Mouse (Mus musculus): Measurements from ENCODE around the gene Gnmt. TPM values are rescaled to one million over a fixed set of nuclear protein-coding genes. Genes with fewer than 3 reads are reported as not detected.
A peak's percentile ranks its signal among the peaks of the same experiment; 100 is the strongest.

Gene Gnmt
- total RNA-seq, 2 experiments from 2014 or later, result 0.90 to 1.2 TPM

- H3K4me3 ChIP-seq, result no peak overlapping the region
- no peak for DNase-seq (ENCODE audit: low spot score in 2 of 2)
- peak overlapping the region; percentile 69; the same call in 1 of the 2 replicates for H3K27ac ChIP-seq
- no peak for TF ChIP-seq CTCF (conservative IDR thresholded peaks at IDR 0.05)
Measured at GRCm38 (mm10) chr17:46758753-46759152, 29.8 kb upstream of the Gnmt start.

- DNase-seq (ENCODE audit: low spot score in 2 of 2), result peak; percentile 98
- Histone ChIP-seq H3K27ac (peak within 1 kb of the TSS; percentile 87), H3K4me3 (peak within 1 kb of the TSS; percentile 85)
- no peak for TF ChIP-seq CTCF (conservative IDR thresholded peaks at IDR 0.05)
Measured at GRCm38 (mm10) chr17:46751794-46752556, 23.0 kb upstream of the Gnmt start, which contains the start of gene Cnpy3. Gene Cnpy3 (minus strand): TSS chr17:46752214.

- peak overlapping the region; percentile 85 for H3K4me3 ChIP-seq
- DNase-seq (ENCODE audit: low spot score in 2 of 2), result peak in 1 of 2 experiments; percentile 42
- TF ChIP-seq CTCF (conservative IDR thresholded peaks at IDR 0.05), result no peak
- H3K27ac ChIP-seq, result peak overlapping the region; percentile 87
Measured at GRCm38 (mm10) chr17:46751056-46751793, 22.3 kb upstream of the Gnmt start.

DNA sequence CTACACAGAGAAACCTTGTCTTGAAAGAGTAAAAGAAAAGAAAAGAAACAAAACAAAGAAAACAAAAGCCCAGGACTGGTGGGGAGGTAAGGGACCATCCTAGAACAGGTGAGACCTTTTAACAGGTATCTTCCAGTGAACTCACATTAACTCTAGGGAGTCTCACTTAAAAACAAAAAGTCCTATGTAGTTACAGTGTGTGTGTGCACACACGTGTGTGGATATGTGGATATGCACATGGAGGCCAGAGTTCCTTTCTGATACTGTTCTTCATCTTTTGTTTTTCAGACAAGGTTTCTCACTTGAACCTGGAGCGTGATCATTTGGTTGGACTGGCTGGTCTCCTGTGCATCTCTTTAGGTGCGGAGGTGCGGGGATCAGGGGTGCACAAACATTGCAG lies 21.6 kb upstream of the Gnmt start:
- DNase-seq (ENCODE audit: low spot score in 2 of 2), result no peak
- no peak for TF ChIP-seq CTCF (conservative IDR thresholded peaks at IDR 0.05)
- Histone ChIP-seq H3K4me3 (peak overlapping the region; percentile 85; the same call in 1 of the 2 replicates), H3K27ac (peak overlapping the region; percentile 87; the same call in 1 of the 2 replicates)

DNA sequence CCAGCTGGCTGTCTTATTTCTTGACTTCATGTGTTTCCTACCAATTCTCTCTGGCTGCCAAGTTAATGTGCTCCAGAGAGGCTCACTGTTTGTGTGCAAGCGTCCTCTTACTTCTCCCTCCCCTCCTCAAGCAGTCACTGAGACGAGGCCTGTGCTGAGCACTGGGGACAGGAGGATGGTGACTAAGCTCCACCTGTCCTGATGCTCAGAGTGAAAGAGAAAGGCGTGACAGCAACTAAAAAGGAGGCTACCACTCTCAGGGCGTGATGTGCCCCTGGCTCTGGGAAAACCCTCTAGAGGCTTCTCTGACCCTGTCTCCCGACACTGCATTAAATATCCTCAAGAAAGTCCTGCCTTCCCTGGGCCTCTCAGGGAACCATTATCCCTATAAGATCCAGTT lies 20.3 kb upstream of the Gnmt start:
- Histone ChIP-seq H3K4me3 (no peak overlapping the region), H3K27ac (no peak overlapping the region)
- DNase-seq (ENCODE audit: low spot score in 2 of 2), result no peak
- TF ChIP-seq CTCF (conservative IDR thresholded peaks at IDR 0.05), result no peak

DNA sequence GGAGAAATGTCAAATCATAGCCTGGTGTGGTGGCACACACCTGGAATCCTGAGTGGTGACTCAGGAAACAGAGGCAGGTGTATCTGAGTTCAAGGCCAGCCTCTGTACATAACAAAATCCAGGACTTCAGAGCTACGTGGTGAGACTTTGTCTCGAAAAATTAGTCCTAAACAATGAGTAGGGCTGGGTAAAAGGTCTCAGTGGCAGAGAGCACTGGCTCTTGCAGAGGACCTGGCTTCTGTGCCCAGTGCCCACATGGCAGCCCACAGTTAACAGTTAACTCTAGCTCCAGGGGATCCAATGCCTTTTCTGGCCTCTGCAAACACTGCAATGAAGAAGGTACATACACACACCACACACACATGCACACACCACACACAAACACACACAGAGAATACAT lies 18.8 kb upstream of the Gnmt start:
- no peak for DNase-seq (ENCODE audit: low spot score in 2 of 2)
- no peak overlapping the region for H3K27ac ChIP-seq
- no peak overlapping the region for H3K4me3 ChIP-seq
- TF ChIP-seq CTCF (conservative IDR thresholded peaks at IDR 0.05), result no peak

- Histone ChIP-seq H3K4me3 (no peak overlapping the region), H3K27ac (no peak overlapping the region)
- TF ChIP-seq CTCF (conservative IDR thresholded peaks at IDR 0.05), result no peak
- no peak for DNase-seq (ENCODE audit: low spot score in 2 of 2)
Measured at GRCm38 (mm10) chr17:46747234-46747633, 18.3 kb upstream of the Gnmt start.

GRCm38 (mm10) chr17:46745506-46745905 lies 16.5 kb upstream of the Gnmt start:
- no peak for TF ChIP-seq CTCF (conservative IDR thresholded peaks at IDR 0.05)
- Histone ChIP-seq H3K4me3 (no peak overlapping the region), H3K27ac (no peak overlapping the region)
- no peak for DNase-seq (ENCODE audit: low spot score in 2 of 2)

- Histone ChIP-seq H3K4me3 (no peak overlapping the region), H3K27ac (no peak overlapping the region)
- DNase-seq (ENCODE audit: low spot score in 2 of 2), result no peak
- TF ChIP-seq CTCF (conservative IDR thresholded peaks at IDR 0.05), result no peak
Measured at GRCm38 (mm10) chr17:46742986-46743385, 14.0 kb upstream of the Gnmt start.

- no peak overlapping the region for H3K27ac ChIP-seq
- no peak for DNase-seq (ENCODE audit: low spot score in 2 of 2)
- no peak for TF ChIP-seq CTCF (conservative IDR thresholded peaks at IDR 0.05)
Measured at GRCm38 (mm10) chr17:46741305-46741704, 12.3 kb upstream of the Gnmt start.

DNA sequence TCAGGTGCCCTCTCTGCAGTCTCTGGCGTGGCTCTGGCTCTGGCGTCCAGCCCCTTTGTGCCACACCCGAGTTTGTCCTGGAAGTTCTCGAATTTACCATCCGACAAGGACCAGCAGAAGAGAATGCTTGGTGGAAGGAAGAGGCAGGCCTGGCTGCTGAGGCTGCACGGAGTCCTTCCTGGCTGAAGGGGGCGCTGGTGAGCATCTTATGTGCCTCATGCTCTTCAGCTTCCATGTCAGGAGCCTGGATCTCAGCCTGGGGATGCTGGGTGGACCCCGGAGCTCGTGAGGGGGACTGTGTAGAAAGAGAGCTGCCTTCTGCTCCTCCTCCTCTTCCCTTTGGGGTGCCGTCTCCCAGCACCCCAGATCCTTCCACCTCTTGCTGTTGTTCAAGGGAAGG lies 7.2 kb upstream of the Gnmt start:
- DNase-seq (ENCODE audit: low spot score in 2 of 2), result peak in 1 of 2 experiments; percentile 37
- H3K4me3 ChIP-seq, result no peak overlapping the region
- TF ChIP-seq CTCF (conservative IDR thresholded peaks at IDR 0.05), result peak; percentile 75
- H3K27ac ChIP-seq, result no peak overlapping the region

More at GRCm38 (mm10) chr17:46741305-46741704, 12.3 kb upstream of the Gnmt start:
- no peak overlapping the region for H3K4me3 ChIP-seq

DNA sequence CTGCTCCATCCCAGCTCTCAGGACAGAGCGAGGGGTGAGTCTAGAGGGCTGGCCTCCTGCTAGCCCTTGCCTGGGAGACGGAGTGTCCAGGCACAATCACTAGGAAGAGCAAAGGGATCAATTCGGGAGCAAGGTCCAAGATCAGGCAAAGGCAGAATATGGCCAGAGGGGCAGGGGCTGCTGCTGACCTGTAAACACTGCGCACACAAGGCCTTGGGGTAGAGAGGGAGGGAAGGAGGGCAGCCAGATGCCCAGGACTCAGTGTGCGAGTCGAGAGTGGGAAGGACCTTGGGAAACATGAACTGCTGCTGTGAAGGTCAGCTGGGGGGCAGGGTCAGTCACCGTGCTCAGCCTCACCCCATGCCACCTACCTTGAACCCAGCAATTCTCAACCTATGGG lies 6.3 kb upstream of the Gnmt start:
- no peak for TF ChIP-seq CTCF (conservative IDR thresholded peaks at IDR 0.05)
- DNase-seq (ENCODE audit: low spot score in 2 of 2), result no peak
- Histone ChIP-seq H3K27ac (no peak overlapping the region), H3K4me3 (no peak overlapping the region)

DNA sequence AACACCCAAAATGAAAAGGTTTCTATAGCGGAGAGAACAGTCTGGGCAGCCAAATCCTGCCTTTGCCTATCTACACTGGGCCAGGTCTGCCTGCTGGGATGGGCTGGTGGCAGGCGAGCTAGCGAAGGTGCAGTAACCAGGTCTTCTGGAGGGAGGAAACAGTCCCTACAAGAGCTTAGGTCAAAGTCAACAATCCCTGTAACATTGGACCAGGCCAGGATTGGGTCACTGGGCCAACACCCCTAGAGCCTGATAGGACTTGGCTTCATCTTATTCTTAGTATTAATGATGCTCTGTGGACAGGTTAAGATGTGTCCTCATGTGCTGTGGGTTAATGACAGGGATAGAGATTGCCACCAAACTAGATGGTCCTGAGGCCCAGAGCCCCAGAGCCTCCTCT lies 5.1 kb upstream of the Gnmt start:
- TF ChIP-seq CTCF (conservative IDR thresholded peaks at IDR 0.05), result no peak

More for the DNA sequence above, 5.1 kb upstream of the Gnmt start:
- Histone ChIP-seq H3K4me3 (no peak overlapping the region), H3K27ac (no peak overlapping the region)
- no peak for DNase-seq (ENCODE audit: low spot score in 2 of 2)

Measured in layer of hippocampus, adult 2 months (tissue).